Mouse (Mus musculus): Measurements from ENCODE around the gene Psapl1. TPM values are rescaled to one million over a fixed set of nuclear protein-coding genes. Genes with fewer than 3 reads are reported as not detected.

The Psapl1 gene
- 0.05 and 0.07 TPM in 2 replicates for polyA plus RNA-seq (2016; fragmentation: Nextera tagmentation; extraction: Ambion mirVana)

DNA sequence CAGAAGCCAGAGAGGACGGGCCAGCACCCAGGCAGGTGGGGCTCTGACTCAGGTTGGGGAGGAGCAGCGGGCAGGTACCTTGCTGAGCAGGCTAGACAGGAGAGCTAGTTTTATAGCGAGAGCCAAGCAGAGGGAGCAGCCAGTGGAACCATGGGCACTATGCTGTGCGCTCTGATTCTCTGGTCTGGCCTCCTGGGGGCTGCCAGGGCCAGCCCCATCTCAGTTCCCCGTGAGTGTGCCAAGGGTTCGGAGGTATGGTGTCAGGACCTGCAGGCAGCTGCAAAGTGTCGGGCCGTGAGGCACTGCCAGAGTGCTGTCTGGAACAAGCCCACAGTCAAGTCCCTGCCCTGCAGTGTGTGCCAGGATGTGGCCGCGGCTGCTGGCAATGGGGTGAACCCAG lies at the start of gene Psapl1:
TSS of gene Psapl1 (plus strand) at position 106 of the 400 bp plus-strand sequence.
- Histone ChIP-seq H3K27me3 (replicated peaks; ENCODE audit: low read depth, poor library complexity, severe bottlenecking) (no peaks in the 10 kb centered on the region), H3K9me3 (no peaks in the 10 kb centered on the region), H3K36me3 (replicated peaks) (no peaks in the 10 kb centered on the region), H3K4me3 (no peak within 1 kb of the TSS), H3K4me1 (0 out of 2 replicates have a peak, but pooled peaks cover 4% of the 10 kb centered on the region), H3K27ac (replicated peaks) (no peak within 1 kb of the TSS)
- DNase-seq (ENCODE audit: low spot score): no peak
- WGBS: 90% methylated on average over 10 of the region's 10 CpGs

DNA sequence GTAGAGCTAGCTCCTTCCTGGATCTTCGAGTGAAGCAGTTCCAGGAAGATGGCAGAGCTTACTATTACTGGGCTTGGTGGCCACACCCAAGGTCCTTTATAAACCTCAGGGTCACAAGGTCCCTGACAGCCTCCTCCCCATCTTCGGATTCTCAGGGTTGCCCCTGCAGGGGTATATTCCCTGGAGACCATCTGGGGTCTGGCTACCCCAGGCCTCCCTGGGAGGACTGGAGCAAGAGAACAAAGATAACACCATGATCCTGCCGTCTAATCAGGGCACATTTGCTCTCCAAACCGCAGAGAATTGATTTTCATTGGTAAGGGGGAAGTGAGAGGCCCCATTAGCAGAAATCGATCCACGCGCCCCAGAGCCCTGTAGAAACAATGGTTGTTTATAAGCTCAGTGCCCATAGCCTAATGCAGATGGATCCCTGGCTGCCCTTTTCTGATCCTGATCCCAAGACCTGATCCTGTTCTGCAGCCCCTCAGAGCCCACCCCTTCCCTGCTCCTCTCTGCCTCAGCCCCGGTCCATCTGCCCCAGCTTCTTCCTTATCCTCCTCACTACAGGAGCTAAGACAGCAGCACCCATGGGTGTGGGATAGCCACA lies 48.8 kb upstream of the Psapl1 start:
- Histone ChIP-seq H3K4me1 (peaks cover 34% of the 10 kb centered on the region), H3K4me3 (no peak overlapping the region), H3K36me3 (replicated peaks) (no peaks in the 10 kb centered on the region), H3K27ac (replicated peaks) (peak overlapping the region; percentile 73), H3K9me3 (no peaks in the 10 kb centered on the region), H3K27me3 (replicated peaks; ENCODE audit: low read depth, poor library complexity, severe bottlenecking) (no peaks in the 10 kb centered on the region)
- 26% methylated on average over 8 of the region's 8 CpGs for whole genome bisulfite sequencing
- no peak for DNase-seq (ENCODE audit: low spot score)

DNA sequence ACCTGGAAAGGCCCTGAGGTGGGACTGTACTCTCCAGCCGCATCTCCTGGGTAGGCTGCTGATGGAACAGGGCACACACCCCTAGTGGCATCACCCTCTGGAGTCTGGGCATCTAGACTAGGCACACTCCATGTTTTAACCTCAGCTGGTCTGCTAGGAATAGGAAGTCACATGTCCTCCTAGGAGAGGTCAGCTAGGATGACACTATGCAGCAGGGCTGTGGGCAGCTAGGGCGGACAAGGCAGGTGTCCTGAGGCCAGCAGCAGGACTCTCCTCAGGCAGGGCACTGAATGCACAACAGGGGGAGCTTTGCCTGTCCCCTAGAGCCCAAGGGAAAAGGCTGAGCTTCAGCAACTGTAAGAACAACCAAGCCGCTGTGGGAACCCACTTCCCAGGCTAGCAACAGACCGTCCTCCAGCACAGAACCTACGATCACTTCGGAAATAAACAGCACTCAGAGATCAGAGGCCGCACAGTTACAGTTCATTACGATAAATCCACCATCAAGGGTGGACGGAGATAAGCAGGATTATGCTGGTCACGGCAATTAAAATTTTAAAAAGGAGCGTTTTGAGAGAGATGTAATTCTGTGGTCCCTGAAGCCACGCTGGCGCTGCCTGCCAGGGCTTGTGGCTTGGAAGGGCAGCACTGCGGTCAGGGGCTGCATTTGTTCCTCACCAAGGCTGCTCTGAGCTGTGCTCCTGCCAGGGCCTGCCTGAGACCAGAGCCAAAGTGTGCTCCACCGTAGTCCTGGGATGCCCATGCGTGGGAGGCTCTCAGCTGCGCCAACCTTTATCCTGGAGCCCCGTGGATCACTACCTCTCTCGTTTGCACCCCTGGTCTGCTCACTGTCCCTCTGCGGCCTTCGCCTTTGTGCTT lies 38.2 kb upstream of the Psapl1 start:
- DNase-seq (ENCODE audit: low spot score): no peak
- H3K27ac ChIP-seq (replicated peaks): no peak overlapping the region
- 84% methylated on average over 21 of the region's 21 CpGs for WGBS
- no peak overlapping the region for H3K4me3 ChIP-seq
- H3K27me3 ChIP-seq (replicated peaks; ENCODE audit: low read depth, poor library complexity, severe bottlenecking): no peaks in the 10 kb centered on the region
- H3K9me3 ChIP-seq: no peaks in the 10 kb centered on the region
- no peaks in the 10 kb centered on the region for H3K36me3 ChIP-seq (replicated peaks)
- peaks cover 17% of the 10 kb centered on the region; the same call in 1 of the 2 replicates for H3K4me1 ChIP-seq

DNA sequence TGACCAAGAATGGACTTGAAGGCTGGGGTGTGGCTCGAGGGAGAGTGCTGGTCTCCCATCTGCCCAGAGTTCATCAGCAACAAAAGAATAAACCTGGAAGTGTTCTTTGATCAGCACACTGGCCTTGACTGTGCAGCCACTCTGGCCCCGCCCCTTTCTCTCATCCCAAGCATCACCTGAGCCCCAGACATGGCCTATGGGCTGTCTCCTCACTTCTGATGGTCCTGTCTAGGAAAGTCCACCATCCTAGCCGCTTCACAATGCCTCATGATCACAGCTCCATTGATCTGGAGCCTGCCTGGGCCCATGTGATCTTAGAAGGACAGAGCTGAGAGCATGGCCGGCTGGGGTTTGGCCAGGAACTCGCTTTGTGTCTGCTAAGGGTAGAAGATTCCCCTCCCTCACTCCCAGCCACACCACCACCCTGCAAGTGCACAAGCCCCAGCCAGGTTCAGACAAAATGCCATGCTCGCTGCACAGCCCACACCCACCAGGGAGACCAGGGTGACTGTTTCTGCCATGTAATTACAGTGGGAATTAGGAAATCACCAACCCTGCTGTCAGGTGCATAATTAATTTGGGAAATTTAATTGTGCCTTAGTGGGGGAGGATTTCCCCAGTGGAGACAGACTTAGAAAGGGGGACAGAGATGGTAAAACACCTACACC lies 37.3 kb upstream of the Psapl1 start:
- Histone ChIP-seq H3K4me1 (peaks cover 17% of the 10 kb centered on the region; the same call in 1 of the 2 replicates), H3K4me3 (no peak overlapping the region), H3K27ac (replicated peaks) (no peak overlapping the region), H3K27me3 (replicated peaks; ENCODE audit: low read depth, poor library complexity, severe bottlenecking) (no peaks in the 10 kb centered on the region), H3K9me3 (no peaks in the 10 kb centered on the region), H3K36me3 (replicated peaks) (no peaks in the 10 kb centered on the region)
- WGBS: 78% methylated on average over 6 of the region's 6 CpGs
- DNase-seq (ENCODE audit: low spot score): no peak

DNA sequence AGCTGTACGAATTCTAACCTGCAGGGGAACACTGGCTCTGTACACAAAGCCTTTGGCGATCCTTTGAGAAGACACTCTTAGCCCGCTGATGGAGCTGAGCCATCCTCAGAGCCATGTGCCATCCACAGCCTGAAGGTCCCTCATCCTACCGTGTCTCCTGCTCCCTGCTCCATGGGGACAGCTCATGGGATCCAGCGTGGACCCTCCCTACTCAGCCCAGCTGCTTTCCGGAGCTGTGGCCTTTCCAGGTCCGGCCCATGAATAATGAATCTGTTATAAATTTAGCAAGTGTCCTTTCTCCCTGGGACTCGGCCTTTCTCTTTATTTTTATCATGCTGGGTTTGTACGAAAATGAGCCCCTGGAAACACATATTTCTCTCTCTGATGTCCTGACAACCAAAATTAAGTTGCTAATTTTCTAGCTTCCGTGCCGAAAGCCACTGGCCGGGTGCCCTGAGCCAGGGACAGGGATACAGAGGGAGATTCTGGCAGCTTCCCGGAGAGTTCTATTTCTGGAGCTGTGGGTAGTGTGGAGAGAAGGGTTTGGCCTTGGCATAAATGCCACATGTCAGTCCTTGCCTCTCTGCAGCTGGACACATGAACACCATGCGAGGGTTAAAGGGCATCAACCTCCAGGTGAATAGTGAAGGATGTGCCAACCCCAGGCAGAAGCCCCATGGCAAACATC lies 34.7 kb upstream of the Psapl1 start:
- H3K4me1 ChIP-seq: peaks cover 17% of the 10 kb centered on the region; the same call in 1 of the 2 replicates
- H3K4me3 ChIP-seq: no peak overlapping the region
- 0 out of 2 replicates have a peak, but pooled peaks cover 5% of the 10 kb centered on the region for H3K27me3 ChIP-seq (replicated peaks; ENCODE audit: low read depth, poor library complexity, severe bottlenecking)
- no peaks in the 10 kb centered on the region for H3K36me3 ChIP-seq (replicated peaks)
- H3K9me3 ChIP-seq: no peaks in the 10 kb centered on the region
- 82% methylated on average over 14 of the region's 14 CpGs for WGBS
- 0 out of 2 replicates have a peak overlapping the region, but pooled peaks have one; percentile 30 for H3K27ac ChIP-seq (replicated peaks)
- DNase-seq (ENCODE audit: low spot score): no peak

DNA sequence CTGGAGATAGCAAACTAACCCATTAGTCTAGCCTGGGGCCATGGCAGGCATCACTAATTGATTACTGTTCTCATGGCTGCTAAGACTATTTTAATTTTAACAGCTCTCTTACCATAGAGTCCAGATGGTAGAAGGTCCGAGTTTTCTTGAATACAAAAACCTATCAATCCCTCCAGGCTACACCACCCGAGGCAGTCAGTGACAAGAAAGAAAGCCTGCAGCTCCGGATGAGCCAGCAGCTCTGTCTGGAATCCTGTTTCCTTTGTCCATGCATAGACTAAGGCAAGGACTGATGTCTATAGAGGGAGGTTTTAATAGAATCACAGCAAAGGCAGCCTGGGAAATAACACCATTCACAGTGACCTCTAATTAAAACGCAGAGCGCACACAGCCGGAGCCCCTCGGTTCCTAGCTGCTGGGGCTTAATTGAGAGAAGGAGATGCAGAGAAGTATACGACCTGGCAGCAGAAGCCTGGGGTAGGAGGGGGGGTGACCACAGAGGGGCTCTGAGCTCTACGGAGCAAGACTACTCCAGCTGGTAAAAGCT lies 29.2 kb upstream of the Psapl1 start:
- 0 out of 2 replicates have a peak overlapping the region, but pooled peaks have one; percentile 22 for H3K27ac ChIP-seq (replicated peaks)
- 0 out of 2 replicates have a peak, but pooled peaks cover 5% of the 10 kb centered on the region for H3K27me3 ChIP-seq (replicated peaks; ENCODE audit: low read depth, poor library complexity, severe bottlenecking)
- H3K9me3 ChIP-seq: no peaks in the 10 kb centered on the region
- peak; percentile 23 for DNase-seq (ENCODE audit: low spot score)
- no peaks in the 10 kb centered on the region for H3K36me3 ChIP-seq (replicated peaks)
- WGBS: 22% methylated on average over 9 of the region's 9 CpGs
- no peak overlapping the region for H3K4me3 ChIP-seq
- peaks cover 14% of the 10 kb centered on the region for H3K4me1 ChIP-seq

DNA sequence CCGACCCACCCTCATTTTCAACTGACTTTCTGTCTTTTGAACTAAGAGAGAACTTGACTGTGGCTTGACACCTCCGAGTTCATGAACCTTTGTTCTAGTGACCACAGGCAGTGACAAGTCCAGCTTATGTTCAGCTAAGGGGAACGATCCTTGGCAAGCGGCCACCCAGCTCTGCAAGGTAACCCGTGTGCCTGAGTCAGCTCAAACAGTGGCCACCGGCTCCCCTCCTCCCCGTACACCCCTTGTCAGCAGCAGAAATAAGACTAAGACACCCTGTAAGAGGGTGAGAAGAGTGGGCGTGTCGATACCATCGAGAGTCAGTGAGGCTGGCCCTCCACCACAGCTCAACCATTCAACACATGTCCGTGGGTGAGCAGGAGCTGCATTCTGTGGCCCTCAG lies 27.4 kb upstream of the Psapl1 start:
- Histone ChIP-seq H3K36me3 (replicated peaks) (no peaks in the 10 kb centered on the region), H3K4me3 (no peak overlapping the region), H3K9me3 (no peaks in the 10 kb centered on the region), H3K27me3 (replicated peaks; ENCODE audit: low read depth, poor library complexity, severe bottlenecking) (0 out of 2 replicates have a peak, but pooled peaks cover 5% of the 10 kb centered on the region), H3K27ac (replicated peaks) (no peak overlapping the region), H3K4me1 (peaks cover 14% of the 10 kb centered on the region)
- 88% methylated on average over 11 of the region's 11 CpGs for WGBS
- DNase-seq (ENCODE audit: low spot score): no peak

DNA sequence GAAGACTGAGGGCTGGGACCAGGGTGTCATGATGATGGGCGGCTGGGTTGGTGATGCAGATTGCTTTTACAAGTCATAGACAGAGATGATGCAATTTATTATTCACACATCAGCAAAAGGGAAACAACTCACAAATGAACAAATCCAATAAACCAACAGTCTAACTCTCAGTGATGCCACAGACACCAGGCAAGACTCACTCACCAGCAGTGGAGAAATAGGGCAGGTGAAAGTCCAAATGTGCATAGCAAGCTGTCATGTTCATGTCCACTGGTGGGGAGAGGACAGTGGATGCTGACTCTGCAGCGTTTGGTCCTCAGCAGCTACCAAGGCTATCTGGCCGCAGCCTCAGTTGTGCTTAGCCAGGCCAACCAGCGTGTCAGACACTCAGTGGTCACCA lies 26.9 kb upstream of the Psapl1 start:
- no peak overlapping the region for H3K4me3 ChIP-seq
- 0 out of 2 replicates have a peak, but pooled peaks cover 5% of the 10 kb centered on the region for H3K27me3 ChIP-seq (replicated peaks; ENCODE audit: low read depth, poor library complexity, severe bottlenecking)
- no peaks in the 10 kb centered on the region for H3K9me3 ChIP-seq
- H3K4me1 ChIP-seq: peaks cover 14% of the 10 kb centered on the region
- DNase-seq (ENCODE audit: low spot score): no peak
- 85% methylated on average over 4 of the region's 4 CpGs for WGBS
- no peak overlapping the region for H3K27ac ChIP-seq (replicated peaks)
- no peaks in the 10 kb centered on the region for H3K36me3 ChIP-seq (replicated peaks)

DNA sequence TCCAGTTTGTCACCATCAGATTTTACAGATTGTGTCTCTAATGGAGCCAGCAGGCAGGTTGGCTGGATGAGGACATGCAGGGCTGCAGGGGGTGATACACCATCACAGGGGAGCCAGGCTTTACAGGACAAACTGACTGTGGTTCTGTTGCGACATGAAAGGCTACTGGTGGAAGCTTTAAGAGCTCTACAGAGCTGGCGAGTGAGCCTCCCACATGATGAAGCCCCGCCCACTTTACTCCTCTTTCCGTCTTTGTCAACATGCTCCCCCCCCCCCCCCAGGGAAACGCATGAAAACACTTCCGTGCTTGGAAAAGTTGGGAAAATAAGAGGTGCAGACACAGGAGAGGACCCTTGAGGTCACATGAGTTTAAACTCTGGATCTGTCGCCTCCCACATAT lies 25.6 kb upstream of the Psapl1 start:
- peaks cover 14% of the 10 kb centered on the region for H3K4me1 ChIP-seq
- no peak overlapping the region for H3K4me3 ChIP-seq
- no peaks in the 10 kb centered on the region for H3K9me3 ChIP-seq
- DNase-seq (ENCODE audit: low spot score): no peak
- 61% methylated on average over 7 of the region's 7 CpGs for WGBS
- no peak overlapping the region for H3K27ac ChIP-seq (replicated peaks)
- no peaks in the 10 kb centered on the region for H3K36me3 ChIP-seq (replicated peaks)
- no peaks in the 10 kb centered on the region for H3K27me3 ChIP-seq (replicated peaks; ENCODE audit: low read depth, poor library complexity, severe bottlenecking)

DNA sequence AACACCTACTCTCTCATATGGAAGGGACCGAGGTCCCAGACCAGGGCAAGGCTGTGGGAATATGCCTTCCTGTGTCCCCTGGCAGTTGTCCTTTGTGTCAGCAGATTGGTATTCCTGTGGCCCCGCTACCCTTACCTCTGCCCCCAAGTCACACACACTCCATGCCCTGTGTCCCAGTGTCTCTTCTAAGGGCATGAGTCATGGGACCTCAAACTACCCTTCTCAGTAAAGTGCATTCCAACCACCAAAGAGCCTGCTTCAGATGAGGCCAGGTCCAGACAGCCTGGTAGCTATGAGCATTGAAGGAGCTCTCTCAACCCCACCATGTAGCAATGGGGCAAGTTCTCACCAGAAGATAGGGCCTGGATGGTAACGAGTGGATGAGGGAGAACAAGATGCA lies 25.0 kb upstream of the Psapl1 start:
- no peak overlapping the region for H3K27ac ChIP-seq (replicated peaks)
- H3K4me3 ChIP-seq: no peak overlapping the region
- no peak for DNase-seq (ENCODE audit: low spot score)
- H3K9me3 ChIP-seq: no peaks in the 10 kb centered on the region
- H3K4me1 ChIP-seq: peaks cover 14% of the 10 kb centered on the region
- 88% methylated on average over 3 of the region's 3 CpGs for WGBS
- no peaks in the 10 kb centered on the region for H3K36me3 ChIP-seq (replicated peaks)
- H3K27me3 ChIP-seq (replicated peaks; ENCODE audit: low read depth, poor library complexity, severe bottlenecking): no peaks in the 10 kb centered on the region

DNA sequence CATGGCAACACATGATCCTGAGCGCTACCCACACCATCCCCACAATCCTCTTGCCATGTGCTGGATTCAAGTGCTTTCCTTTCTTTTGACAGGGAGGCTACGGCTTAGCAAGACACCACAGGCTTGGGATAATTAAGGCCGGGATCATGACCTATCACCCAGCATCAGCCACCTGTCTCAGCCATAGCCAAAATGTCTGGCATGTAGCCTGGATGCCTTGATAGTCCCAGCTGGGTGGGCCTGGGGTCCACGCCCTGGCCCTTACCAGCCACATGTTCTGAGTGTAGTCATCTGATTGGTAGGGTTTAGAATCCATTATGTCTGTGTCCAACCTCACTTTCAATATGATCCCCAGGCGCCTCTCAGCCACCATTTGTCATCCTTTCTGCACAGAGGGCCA lies 24.1 kb upstream of the Psapl1 start:
- H3K36me3 ChIP-seq (replicated peaks): no peaks in the 10 kb centered on the region
- no peaks in the 10 kb centered on the region for H3K9me3 ChIP-seq
- H3K27me3 ChIP-seq (replicated peaks; ENCODE audit: low read depth, poor library complexity, severe bottlenecking): no peaks in the 10 kb centered on the region
- no peak for DNase-seq (ENCODE audit: low spot score)
- no peak overlapping the region for H3K27ac ChIP-seq (replicated peaks)
- 80% methylated on average over 5 of the region's 5 CpGs for WGBS
- H3K4me1 ChIP-seq: peaks cover 8% of the 10 kb centered on the region
- H3K4me3 ChIP-seq: no peak overlapping the region

DNA sequence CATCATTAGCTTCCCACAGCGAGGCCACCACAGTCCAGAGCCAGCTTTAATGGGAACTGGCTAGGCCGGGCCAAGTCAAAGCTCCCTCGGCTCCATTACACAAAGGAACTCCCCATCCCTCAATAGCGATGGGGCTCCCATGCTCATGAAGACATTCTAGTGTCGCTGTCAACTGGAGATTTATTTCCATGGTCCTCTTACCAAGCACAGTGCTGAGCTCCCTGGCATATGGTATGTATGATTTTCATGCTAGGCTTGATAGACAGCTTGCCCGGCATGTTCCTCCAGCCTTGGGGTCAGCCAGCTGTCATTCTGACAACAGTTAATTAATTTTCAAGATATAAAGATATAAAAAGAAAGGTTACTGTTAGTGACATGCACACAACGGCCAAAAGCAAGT lies 21.5 kb upstream of the Psapl1 start:
- Histone ChIP-seq H3K4me3 (no peak overlapping the region), H3K4me1 (peaks cover 8% of the 10 kb centered on the region; the same call in 1 of the 2 replicates), H3K27ac (replicated peaks) (no peak overlapping the region), H3K36me3 (replicated peaks) (no peaks in the 10 kb centered on the region), H3K27me3 (replicated peaks; ENCODE audit: low read depth, poor library complexity, severe bottlenecking) (no peaks in the 10 kb centered on the region), H3K9me3 (no peaks in the 10 kb centered on the region)
- WGBS: 88% methylated on average over 7 of the region's 7 CpGs
- DNase-seq (ENCODE audit: low spot score): no peak
